Mouse (Mus musculus) ES-Bruce4 (cell line): ENCODE measurements at regions not wholly inside any gene's neighbourhood (a gene's known extent, or its start where the extent isn't known, plus 50 kb on each side); places are given as distances from the start of the nearest gene placed in this dataset.

Experiments used
- H3K27ac ChIP-seq: 2 replicates; pipeline ENCODE4 v1.5.1; 2012; ENCODE audit warnings: low read length, inconsistent platforms; ENCODE audit not compliant: insufficient read depth
- H3K27me3 ChIP-seq: 2 replicates; pipeline ENCODE4 v1.6.1; 2012; ENCODE audit warnings: mild to moderate bottlenecking, low read length, inconsistent platforms; ENCODE audit not compliant: control insufficient read depth, poor library complexity, insufficient read depth, severe bottlenecking
- H3K36me3 ChIP-seq: 2 replicates; pipeline ENCODE4 v1.6.1; 2012; ENCODE audit warnings: inconsistent platforms, mild to moderate bottlenecking, low read length, moderate library complexity; ENCODE audit not compliant: control insufficient read depth, poor library complexity, insufficient read depth, severe bottlenecking
- H3K4me1 ChIP-seq: one replicate; pipeline ENCODE4 v1.8.1; 2011; ENCODE audit warnings: low read length; ENCODE audit not compliant: control insufficient read depth, insufficient read depth
- H3K4me3 ChIP-seq: 2 replicates; pipeline ENCODE4 v1.5.1; 2011; ENCODE audit warnings: low read depth, mild to moderate bottlenecking, low read length
- H3K9ac ChIP-seq: 2 replicates; pipeline ENCODE4 v1.6.1; 2012; ENCODE audit warnings: low read depth, mild to moderate bottlenecking, inconsistent platforms; ENCODE audit not compliant: poor library complexity, severe bottlenecking
- H3K9me3 ChIP-seq: replicated peaks from 2 replicates; pipeline ENCODE4 v1.6.1; 2012; ENCODE audit warnings: mild to moderate bottlenecking, low read length, inconsistent platforms; ENCODE audit not compliant: control insufficient read depth, poor library complexity, insufficient read depth, severe bottlenecking
- CTCF ChIP-seq: IDR thresholded peaks from one replicate; pipeline ENCODE4 v1.8.1; 2011; ENCODE audit warnings: low read depth, low read length
- EP300 ChIP-seq: IDR thresholded peaks from 2 replicates; pipeline ENCODE4 v1.6.1; 2011; ENCODE audit warnings: low read depth, low read length; ENCODE audit not compliant: insufficient read depth
- POLR2A ChIP-seq: IDR thresholded peaks from one replicate; pipeline ENCODE4 v1.8.1; 2011; ENCODE audit warnings: low read length; ENCODE audit not compliant: insufficient read depth

DNA sequence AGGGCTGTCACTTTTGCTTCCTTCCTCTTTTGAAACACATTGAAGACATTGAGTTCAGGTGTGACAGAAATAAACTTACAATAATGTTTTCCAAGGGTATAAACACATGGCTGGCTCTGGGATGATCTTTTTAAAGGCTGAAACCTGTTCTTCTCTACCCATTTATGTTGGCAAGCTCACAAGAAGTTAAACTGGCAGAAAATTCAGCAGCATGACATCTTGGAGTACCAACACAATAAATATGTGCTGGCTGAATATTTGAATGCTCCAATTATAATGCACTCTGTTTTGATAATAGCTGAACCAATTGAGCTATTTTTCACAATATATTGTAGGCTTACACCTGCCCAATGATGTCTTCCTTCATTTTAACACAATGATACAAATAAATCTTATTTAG lies 168.1 kb upstream of the Fbxl7 start:
- Histone ChIP-seq H3K4me1 (no peaks in the 10 kb centered on the region), H3K4me3 (no peak overlapping the region), H3K27me3 (no peaks in the 10 kb centered on the region), H3K36me3 (no peaks in the 10 kb centered on the region), H3K27ac (no peak overlapping the region), H3K9me3 (no peaks in the 10 kb centered on the region), H3K9ac (no peak overlapping the region)
- no peak for TF ChIP-seq EP300
- no peak for TF ChIP-seq CTCF
- no peak for TF ChIP-seq POLR2A

DNA sequence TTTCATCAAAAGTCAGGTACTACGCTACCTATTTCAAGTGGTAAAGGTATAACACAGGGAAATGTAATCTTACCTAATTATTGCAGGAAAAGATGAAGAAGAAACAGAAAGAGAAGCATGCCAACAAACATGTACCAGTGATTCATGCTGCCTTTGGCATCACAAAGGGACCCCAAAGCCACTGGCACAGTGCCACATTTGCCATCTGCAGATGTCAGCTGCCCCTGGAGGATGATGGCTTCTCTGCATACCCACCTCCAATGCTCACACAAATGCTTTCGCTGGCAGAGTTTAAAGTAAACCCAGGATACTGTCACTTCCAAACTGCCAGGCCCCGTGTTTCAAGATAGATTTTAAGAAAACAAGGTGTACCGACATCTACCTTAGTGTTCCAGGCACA lies 168.6 kb upstream of the Fbxl7 start:
- Histone ChIP-seq H3K27me3 (no peaks in the 10 kb centered on the region), H3K9me3 (no peaks in the 10 kb centered on the region), H3K27ac (no peak overlapping the region), H3K4me1 (no peaks in the 10 kb centered on the region), H3K36me3 (no peaks in the 10 kb centered on the region), H3K4me3 (no peak overlapping the region), H3K9ac (no peak overlapping the region)
- TF ChIP-seq POLR2A (no peak), CTCF (no peak), EP300 (no peak)

DNA sequence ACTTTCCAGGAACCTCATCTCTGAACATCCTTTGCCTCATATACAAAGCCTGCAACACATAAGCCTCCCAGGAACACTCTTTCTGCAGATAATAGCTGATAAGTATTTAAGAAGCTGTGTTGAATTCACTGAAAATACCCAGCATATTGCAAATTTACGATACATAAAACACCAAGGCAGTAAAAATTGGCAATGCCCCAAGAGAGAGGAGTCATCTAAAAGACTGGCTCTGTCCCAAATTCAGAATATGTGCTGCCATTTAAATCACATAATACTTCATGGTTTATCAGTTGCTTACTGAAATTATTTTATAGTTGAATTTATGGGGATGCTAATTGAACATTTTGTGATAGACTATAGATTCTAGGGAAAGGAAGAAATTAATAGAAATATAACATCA lies 172.3 kb upstream of the Fbxl7 start:
- H3K27ac ChIP-seq = no peak overlapping the region
- no peaks in the 10 kb centered on the region for H3K36me3 ChIP-seq
- TF ChIP-seq CTCF (no peak), EP300 (no peak), POLR2A (no peak)
- no peaks in the 10 kb centered on the region for H3K9me3 ChIP-seq
- H3K4me3 ChIP-seq = no peak overlapping the region
- no peaks in the 10 kb centered on the region for H3K27me3 ChIP-seq
- H3K4me1 ChIP-seq = no peaks in the 10 kb centered on the region
- no peak overlapping the region for H3K9ac ChIP-seq

DNA sequence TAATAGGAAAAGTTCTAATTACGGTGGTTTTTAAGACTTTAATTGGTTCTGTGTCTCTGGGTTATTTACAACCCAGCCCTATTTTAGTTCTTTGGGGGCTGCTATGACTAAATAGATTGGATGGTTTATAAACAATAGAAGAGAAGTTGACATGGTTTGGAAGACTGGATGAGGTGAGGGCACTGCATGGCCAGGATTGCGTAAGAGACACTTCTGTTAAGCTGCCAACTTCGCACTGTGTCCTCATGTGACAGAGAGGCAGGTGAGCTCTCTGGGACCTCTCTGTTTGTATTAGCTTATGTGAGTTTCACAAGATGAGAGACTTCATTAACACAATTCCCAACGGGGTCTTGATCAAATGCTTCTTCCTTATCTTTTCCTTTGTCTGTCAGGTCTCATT lies 182.5 kb upstream of the Fbxl7 start:
- Histone ChIP-seq H3K27me3 (no peaks in the 10 kb centered on the region), H3K9me3 (no peaks in the 10 kb centered on the region), H3K27ac (no peak overlapping the region), H3K4me3 (no peak overlapping the region), H3K4me1 (no peaks in the 10 kb centered on the region), H3K36me3 (no peaks in the 10 kb centered on the region), H3K9ac (no peak overlapping the region)
- TF ChIP-seq CTCF (no peak), POLR2A (no peak), EP300 (no peak)

DNA sequence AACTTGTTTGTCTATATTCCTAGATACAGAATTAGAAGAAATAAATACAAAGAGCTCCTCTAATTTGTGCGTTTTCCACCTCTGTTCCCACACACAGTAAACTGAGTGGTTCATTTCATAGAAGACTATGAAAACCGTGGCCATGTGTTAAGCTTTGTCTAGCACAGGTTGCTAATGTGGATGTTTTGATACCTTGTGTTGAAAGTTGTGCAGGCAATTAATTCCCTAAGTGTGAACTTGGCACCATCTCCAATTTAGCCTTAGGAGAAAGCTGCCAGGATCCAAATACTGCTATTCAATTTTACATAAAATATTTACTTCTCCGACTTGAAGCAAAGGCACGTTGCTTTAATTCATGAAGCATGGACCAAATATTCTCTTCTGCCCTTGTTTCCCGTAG lies 187.4 kb upstream of the Fbxl7 start:
- Histone ChIP-seq H3K9me3 (no peaks in the 10 kb centered on the region), H3K36me3 (no peaks in the 10 kb centered on the region), H3K27me3 (no peaks in the 10 kb centered on the region), H3K4me3 (no peak overlapping the region), H3K9ac (no peak overlapping the region), H3K27ac (no peak overlapping the region), H3K4me1 (no peaks in the 10 kb centered on the region)
- no peak for TF ChIP-seq POLR2A
- no peak for TF ChIP-seq CTCF

DNA sequence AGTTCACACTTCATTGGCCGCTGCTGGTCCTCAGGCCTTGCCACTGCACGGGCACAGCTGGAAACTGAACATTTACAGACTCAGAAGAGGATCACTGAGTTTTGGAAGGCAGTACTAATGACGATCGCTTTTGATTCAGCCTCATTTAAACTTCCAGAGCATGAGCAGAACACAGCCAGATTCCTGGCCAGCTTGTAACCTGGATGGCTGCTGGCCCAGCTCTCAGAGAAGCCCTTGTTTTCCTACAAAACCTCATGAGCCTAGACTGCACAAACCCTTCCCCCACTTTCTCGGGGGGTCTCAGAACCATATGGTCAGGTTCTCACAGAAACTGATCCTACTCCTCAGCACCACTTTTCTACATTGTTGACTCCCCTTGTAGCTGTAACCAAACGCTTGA lies 188.2 kb upstream of the Fbxl7 start:
- H3K4me3 ChIP-seq = no peak overlapping the region
- H3K27ac ChIP-seq = no peak overlapping the region
- H3K27me3 ChIP-seq = no peaks in the 10 kb centered on the region
- H3K9ac ChIP-seq = no peak overlapping the region
- TF ChIP-seq POLR2A = no peak
- no peak for TF ChIP-seq CTCF
- TF ChIP-seq EP300 = no peak
- no peaks in the 10 kb centered on the region for H3K9me3 ChIP-seq
- no peaks in the 10 kb centered on the region for H3K36me3 ChIP-seq
- H3K4me1 ChIP-seq = no peaks in the 10 kb centered on the region
